Mouse (Mus musculus): ENCODE results near the gene Zfp784.
"Not testable (repeated sequence)": the region's sequence is repeated elsewhere in the genome, so short reads cannot be mapped to it uniquely, and the experiment has no call there.

The Zfp784 gene

GRCm38 (mm10) chr7:5020000-5020681 is 18.1 kb downstream of the Zfp784 start, which contains the start of the genes Zfp865 and Ccdc106:
TSS of gene Zfp865 (plus strand) at chr7:5020376.
TSS of gene Ccdc106 (plus strand) at chr7:5020553.
- DNase-seq (ENCODE audit: low read depth), result peak; percentile 100

- DNase-seq (ENCODE audit: low read depth), result peak; percentile 34
These were observed 18.7 kb downstream of the Zfp784 start for GRCm38 (mm10) chr7:5019576-5019975.

DNA sequence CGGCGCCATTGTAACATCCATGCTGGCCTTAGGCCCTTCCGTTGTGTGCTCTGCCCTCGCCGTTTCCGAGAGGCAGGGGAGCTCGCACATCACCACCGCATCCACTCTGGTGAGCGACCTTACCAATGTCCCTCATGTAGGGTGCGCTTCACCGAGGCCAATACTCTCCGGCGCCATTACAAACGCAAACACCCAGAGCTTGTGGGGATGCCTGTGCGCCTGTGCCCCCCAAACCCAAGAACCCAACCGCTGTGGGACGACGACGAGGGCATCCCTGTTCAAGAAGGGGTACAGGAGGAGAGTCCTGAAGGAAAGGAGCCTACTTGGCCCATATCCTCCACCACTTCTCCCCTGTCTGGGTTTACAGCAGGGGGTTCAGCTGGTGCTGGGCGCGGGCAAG is 20.3 kb downstream of the Zfp784 start:
- no peak for DNase-seq (ENCODE audit: low read depth)

DNA sequence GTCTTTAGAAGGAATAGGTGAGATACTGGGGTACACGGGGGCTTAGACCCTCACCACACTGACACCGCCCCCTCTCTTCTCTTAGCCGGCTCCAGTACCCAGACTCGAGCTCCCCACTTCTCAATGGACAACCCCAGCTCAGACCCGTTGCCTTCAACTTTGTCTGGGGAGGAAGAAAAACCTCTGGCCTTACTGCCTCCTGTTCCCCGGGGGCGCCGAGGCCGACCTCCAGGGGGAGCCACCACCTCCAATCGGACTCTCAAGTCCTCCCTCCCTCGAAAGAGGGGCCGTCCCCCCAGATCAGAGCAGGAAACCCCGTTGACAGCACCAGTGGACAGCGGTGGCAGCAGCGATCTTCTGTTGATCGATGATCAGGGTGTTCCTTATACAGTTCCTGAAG is 20.9 kb downstream of the Zfp784 start:
- DNase-seq (ENCODE audit: low read depth), result peak; percentile 25

DNA sequence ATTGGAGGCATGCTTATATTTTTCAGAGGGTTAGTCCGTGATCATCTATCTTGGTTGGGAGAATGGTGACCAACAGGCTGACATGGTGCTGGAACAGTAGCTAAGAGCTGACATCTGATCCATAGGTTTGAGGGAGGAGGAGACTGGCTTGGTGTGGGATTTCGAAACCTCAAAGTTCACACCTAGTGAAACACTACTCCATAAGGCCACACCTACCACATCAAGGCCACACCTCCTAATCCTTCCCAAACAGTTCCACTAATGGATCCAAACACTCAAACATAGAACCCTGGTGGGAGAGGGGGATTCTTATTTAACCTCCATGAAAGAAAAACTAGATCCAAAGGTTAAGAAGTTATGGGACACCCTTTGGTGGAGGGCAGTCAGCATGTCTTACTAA is 21.3 kb downstream of the Zfp784 start:
- DNase-seq (ENCODE audit: low read depth), result peak; percentile 26

DNA sequence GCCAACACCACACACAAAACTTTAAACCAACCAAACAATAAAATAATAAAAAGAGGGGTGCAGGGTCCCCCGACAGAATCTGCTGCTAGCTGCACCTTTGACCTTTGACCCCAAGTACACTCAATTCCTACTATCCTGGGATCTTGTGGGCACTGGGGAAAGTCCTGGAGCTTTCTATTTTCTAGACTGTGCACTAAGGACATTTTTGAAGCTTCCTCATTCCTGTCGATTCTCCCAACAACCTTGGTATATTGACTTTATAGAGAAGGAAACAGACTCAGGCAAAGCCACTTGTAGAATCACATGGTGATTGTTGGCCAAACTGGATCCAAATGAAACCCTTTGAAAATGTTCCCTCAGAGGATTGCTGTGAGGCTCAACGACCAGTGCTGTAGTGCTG is 22.2 kb downstream of the Zfp784 start:
- no peak for DNase-seq (ENCODE audit: low read depth)

DNA sequence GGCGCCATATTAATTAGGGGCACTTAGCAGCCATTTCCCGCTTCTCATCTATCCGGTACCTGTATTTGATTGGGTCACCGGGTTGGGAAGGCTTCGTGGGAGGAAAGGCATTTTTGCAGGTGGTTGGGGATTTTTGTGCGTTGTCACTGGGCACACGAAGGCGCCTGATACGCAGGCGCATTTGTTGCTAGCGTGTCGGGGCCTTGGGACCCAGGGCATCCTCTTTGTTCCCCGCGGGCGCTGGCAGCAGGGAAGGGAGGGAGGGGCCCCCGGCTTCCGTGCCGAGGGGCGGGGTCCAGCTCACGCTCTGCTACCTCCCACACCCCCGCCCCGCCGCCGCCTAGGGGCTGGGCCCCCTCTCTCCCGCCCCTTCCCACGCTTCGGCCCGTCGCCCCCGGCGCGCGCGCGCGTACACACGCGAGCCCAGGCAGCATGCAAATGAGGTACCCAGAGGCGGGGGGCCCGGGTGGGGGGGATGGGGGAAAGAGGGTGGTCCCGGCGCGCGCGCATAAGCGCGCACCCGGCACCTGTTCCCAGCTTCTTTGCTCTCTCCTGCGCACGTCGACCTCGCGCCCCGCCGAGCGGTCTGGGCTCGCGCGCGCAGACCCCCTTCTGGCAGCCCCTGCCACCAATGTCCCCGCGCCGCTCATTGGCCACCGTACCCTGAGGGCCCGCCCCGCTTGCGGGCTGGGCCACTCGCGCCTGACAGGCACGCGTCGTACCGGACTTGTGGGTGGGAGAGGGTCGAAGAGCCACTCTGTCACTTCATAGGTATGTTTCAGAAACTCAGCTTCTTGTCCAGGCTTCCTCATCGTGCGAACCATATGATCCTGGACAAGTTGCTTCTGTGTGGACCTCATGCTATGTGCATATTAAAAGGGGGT is 22.9 kb downstream of the Zfp784 start, which contains the start of gene Gm44973:
Gene Gm44973, plus strand, starts transcription at position 379 of the 884 bp plus-strand sequence.
- DNase-seq (ENCODE audit: low read depth), result peak; percentile 98

GRCm38 (mm10) chr7:5014251-5015117 is 23.8 kb downstream of the Zfp784 start, which contains the start of the genes Zfp524 and Fiz1:
TSS of gene Zfp524 (plus strand) at chr7:5014415.
TSS of gene Fiz1 (minus strand) at chr7:5014697.
- DNase-seq (ENCODE audit: low read depth), result peak; percentile 100

DNA sequence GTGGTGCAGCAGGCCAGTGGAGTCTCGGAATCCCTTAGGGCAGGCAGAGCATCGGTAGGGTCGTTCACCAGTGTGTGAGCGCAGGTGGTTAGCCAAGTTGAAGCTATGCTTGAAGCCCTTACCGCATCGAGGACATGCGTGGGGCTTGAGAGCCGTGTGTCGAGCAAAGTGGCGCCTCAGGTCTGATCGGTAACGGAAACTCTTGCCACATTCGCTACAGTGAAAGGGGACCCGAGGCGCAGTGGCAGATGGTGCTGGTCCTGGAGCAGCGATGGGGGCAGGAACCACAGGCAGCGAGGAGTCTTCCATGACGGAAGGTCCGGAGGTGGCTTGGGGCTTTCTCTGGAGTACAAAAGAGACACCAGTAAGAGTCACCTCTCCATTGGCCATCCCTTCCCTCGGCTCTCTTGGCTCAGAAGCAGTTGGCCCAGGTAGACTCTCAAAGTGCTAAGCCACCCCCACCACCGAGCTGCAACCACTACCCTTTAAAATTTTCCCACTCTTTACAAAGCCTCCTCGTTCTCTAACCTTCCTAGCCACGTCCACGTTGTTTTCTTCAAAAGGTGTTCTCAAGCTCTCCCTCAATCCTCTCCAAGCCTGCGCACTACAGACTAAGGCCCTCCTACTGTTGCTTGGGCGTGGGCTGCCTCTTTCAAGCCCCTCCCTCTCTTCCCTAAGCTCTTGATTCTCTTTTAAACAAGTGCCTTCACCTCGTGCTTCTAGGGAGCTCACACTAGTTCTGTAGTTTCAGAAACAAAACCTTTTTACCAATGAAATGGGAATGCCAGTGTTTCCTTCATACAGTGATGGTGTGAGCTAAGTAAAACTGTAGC is 25.3 kb downstream of the Zfp784 start:
- peak; percentile 30 for DNase-seq (ENCODE audit: low read depth)

GRCm38 (mm10) chr7:5008229-5008628 is 30.0 kb downstream of the Zfp784 start:
- no peak for DNase-seq (ENCODE audit: low read depth)

DNA sequence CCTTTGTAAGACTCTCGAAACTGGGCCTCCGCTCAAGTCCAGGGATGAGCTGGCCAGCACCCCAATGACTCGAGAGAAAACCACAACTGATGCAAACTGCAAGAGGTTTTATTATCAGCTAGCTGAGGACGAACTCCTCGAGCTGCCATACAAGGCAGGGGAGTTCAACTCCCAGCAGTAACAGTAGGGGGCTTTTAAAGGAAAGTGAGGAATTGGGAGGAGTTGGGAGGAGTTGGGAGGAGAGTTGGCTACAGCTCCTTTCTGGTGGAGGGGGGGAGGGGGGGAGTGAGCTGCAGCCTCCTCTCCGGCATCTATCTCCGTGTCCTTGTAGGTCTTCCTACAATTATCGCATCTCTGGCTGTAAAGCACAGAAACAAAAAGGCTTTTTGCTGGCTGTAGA is 35.4 kb downstream of the Zfp784 start:
- not testable (repeated sequence) for DNase-seq (ENCODE audit: low read depth)

GRCm38 (mm10) chr7:4999876-5000275 is 38.4 kb downstream of the Zfp784 start:
- peak; percentile 56 for DNase-seq (ENCODE audit: low read depth)

DNA sequence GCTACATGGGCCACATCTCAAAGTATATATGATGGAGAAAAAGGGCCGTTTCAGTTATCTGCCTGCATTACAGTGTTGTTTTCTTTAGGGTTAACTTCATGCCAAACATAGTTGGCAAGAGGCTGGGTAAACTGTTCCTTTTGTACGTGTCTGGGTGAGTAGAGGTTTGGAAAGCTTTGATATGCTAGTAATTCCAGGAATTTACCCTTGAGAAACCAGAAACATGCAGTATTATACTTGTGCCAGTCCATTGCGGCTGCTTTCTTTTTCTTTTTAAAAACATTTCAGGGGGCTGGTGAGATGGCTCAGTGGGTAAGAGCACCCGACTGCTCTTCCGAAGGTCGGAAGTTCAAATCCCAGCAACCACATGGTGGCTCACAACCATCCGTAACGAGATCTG is 41.3 kb downstream of the Zfp784 start:
- no peak for DNase-seq (ENCODE audit: low read depth)

DNA sequence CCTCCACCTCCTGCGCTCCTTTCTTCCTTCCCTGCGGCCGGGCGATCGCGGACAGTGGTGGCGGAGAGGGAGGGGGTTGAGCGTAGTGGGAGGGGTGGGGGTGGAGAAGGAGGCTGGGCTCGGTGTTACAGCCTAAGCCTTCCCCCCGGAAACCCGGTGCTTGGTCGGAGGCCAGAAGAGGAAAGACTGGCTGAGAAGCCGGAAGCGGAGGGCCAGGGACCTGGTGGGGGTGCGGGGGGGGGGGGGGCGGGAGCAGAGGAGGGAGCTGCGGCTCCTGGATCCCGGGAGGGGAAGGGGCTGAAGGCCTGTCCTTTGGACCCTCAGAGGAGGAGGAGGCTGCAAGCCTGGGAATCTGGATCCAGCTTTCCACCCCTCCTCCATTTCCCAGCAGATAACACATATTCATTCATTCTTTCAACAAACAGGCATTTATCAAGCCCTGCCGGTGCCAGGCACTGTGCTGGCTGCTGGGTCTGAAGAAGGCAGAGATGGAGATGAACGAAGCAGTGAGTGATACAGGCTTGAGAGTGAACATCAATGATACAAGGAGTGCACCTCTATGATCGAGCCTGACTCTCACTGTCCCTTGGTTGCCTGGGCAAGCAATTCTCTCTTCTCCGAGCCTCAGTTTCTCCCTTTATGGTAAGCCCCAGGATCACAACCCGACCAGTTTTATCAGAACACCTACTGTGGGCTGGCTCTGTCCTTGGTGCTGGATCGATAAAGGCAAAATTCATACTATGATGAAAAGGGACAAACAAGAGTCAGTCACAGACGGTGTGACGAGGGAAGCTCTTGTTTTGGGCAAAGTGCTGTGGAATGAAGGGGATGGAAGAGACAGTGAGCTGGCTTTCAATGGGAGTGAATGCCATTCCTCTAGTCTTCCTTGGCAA is 42.0 kb downstream of the Zfp784 start, which contains the start of gene Zfp579:
Gene Zfp579, minus strand, starts transcription at position 156 of the 893 bp plus-strand sequence.
- peak; percentile 84 for DNase-seq (ENCODE audit: low read depth)

GRCm38 (mm10) chr7:4995268-4996002 is 42.8 kb downstream of the Zfp784 start:
- DNase-seq (ENCODE audit: low read depth), result no peak

- no peak for DNase-seq (ENCODE audit: low read depth)
These were observed 44.1 kb downstream of the Zfp784 start for GRCm38 (mm10) chr7:4993999-4994788.

- no peak for DNase-seq (ENCODE audit: low read depth)
These were observed 44.8 kb downstream of the Zfp784 start for GRCm38 (mm10) chr7:4993347-4993998.

GRCm38 (mm10) chr7:4988250-4988649 is 50.0 kb downstream of the Zfp784 start:
- no peak for DNase-seq (ENCODE audit: low read depth)

Data from induced T-regulatory cell, adult 2 months (primary cell).